Mouse (Mus musculus) G1E (cell line): ENCODE measurements around the gene Hdac2.

Source experiments
- CTCF ChIP-seq: IDR thresholded peaks from 2 replicates; pipeline ENCODE4 v1.5.1; 2012; ENCODE audit warnings: low read depth, low read length, inconsistent platforms, mixed read lengths
- GATA1 ChIP-seq: IDR thresholded peaks from 2 replicates; pipeline ENCODE4 v1.6.1; 2012; ENCODE audit warnings: borderline replicate concordance, low read length, inconsistent platforms, mixed read lengths
- POLR2AphosphoS5 ChIP-seq: IDR thresholded peaks from 2 replicates; pipeline ENCODE4 v1.6.1; 2012; ENCODE audit warnings: low read depth, low read length, inconsistent platforms; ENCODE audit not compliant: insufficient replicate concordance

DNA sequence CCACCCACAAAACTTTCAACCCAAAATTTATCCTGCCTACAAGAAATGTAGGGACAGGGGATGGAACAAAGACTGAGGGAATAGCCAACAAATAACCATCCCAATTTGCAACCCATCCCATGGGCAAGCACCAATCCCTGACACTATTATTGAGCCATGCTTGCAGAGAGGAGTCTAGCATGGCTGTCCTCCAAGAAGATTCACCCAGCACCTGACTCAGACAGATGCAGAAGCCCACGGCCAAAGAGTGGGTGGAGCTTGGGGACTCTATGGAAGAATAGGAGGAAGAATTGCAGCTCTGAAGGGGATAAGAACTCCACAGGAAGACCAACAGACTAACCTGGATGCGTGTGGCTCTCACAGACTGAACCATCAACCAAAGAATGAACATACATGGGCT, 21.7 kb upstream of the Hdac2 start:
- TF ChIP-seq CTCF = no peak
- TF ChIP-seq POLR2AphosphoS5 = no peak
- no peak for TF ChIP-seq GATA1
